Mouse (Mus musculus) regulatory T cell (primary cell): ENCODE measurements around the gene Snx8.
"Not testable (repeated sequence)": the region's sequence is repeated elsewhere in the genome, so short reads cannot be mapped to it uniquely, and the experiment has no call there.

Experiments
- in situ Hi-C: fragments of 300-600 bp; cut with MboI, MseI; formaldehyde crosslinking; loops from one replicate; pipeline ENCODE4 v1.15.1; 2025; ENCODE audit warnings: high pct_unique_total_duplicates

Gene Snx8

GRCm38 (mm10) chr5:140384462-140384861 is 4.6 kb downstream of the Snx8 start:
- in situ Hi-C loops = loop anchor here (10.0 kb wide), 1 partner anchor 1030 kb away; no protein-coding TSS in a partner anchor

- in situ Hi-C loops = loop anchor here (10.0 kb wide), 1 partner anchor 1031 kb away; no protein-coding TSS in a partner anchor
Measured at GRCm38 (mm10) chr5:140383559-140383958, 5.5 kb downstream of the Snx8 start.

DNA sequence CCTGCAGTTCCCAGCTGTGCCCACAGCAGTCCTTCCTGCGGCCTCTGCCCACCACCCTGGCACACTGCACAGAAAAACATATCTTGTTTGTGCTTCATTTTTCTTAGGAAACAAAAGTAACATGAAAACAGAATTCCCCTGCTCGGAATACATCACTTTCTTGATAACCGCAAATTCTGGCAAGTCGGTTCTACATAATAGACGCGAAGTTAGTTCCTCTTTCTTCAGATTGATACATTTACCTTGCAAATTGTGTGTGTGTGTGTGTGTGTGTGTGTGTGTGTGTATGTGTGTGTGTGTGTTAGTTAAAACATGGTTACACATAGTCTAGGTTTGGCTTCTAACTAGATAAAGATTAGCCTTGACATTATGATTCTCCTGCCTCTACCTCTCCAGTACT is 6.4 kb downstream of the Snx8 start:
- in situ Hi-C loops = loop anchor here (10.0 kb wide), 1 partner anchor 1032 kb away; no protein-coding TSS in a partner anchor

- in situ Hi-C loops = loop anchor here (10.0 kb wide), 1 partner anchor 1034 kb away; no protein-coding TSS in a partner anchor
Measured at GRCm38 (mm10) chr5:140381156-140381555, 7.9 kb downstream of the Snx8 start.

DNA sequence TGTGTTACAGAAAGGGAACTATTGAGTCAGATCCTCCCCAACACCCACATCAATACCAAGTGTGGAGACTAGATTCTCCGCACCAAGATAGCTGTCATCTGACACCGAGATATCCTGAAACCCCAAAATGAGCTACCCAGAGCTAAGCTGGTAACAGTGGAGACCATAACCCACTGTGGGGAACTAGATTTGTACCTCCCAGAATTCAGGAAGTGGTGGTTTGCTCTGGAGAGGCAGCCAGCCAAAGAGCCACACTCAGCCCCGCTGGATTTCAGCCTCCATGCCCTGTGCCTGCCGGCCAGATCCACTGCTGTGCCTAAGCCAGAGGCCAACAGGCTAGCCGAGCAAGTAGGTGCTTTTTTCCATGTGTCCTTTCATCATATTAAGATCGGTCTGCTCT is 9.8 kb downstream of the Snx8 start:
- in situ Hi-C loops = loop anchor here (10.0 kb wide), 1 partner anchor 1734 kb away; no protein-coding TSS in a partner anchor

GRCm38 (mm10) chr5:140378121-140378853 is 10.8 kb downstream of the Snx8 start:
- in situ Hi-C loops = loop anchor here (10.0 kb wide), 1 partner anchor 1733 kb away; no protein-coding TSS in a partner anchor

DNA sequence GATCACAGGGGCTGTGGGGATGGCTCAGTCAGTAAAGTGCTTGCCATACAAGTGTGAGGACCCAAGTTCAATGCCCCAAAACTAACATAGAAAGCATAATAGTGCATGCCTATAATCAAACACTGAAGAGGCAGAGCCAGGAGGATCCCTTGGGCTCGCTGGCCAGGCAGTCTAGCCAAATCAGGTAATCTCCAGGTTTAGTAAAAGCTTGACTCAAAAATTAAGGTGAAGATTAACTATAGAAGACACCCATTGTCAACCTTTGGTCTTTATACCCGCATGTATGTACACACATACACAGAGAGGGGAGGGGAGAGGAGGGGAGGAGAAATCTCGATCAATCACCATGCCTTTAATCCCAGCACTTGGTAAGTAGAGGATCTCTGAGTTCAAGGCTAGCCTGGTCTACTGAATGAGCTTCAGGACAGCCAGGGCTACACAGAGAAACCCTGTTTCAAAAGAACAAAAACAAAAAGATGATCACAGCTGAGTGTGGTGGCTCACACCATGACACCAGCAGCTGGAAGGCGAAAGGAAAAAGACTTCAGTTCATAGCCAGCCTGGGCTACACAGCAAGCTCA is 13.7 kb downstream of the Snx8 start:
- in situ Hi-C loops = loop anchor here (10.0 kb wide), 1 partner anchor 1731 kb away; no protein-coding TSS in a partner anchor

DNA sequence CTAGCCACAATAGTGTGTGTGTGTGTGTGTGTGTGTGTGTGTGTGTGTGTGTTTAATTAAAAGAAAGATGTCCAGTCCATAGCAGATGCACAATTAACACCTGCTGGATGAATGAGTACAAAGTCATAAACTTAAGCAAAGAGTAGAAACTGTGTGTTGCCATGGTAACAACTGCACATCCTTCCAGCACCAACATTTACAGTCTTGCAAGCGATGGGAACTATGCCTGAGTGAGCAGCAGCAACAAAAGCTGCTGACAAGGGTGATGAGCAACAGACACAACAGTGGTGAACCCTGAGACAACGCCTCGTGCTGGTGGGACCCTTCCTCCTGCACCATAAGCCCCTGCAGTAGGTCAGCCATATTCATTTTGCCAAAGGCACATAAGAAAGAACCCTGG is 14.8 kb downstream of the Snx8 start:
- in situ Hi-C loops = loop anchor here (10.0 kb wide), 1 partner anchor 1729 kb away; no protein-coding TSS in a partner anchor

GRCm38 (mm10) chr5:140373711-140374110 is 15.4 kb downstream of the Snx8 start:
- in situ Hi-C loops = loop anchor here (10.0 kb wide), 1 partner anchor 1729 kb away; no protein-coding TSS in a partner anchor

- in situ Hi-C loops = loop anchor here (10.0 kb wide), 1 partner anchor 1727 kb away; no protein-coding TSS in a partner anchor
Measured at GRCm38 (mm10) chr5:140371671-140372070, 17.4 kb downstream of the Snx8 start.

- in situ Hi-C loops = loop anchor here (10.0 kb wide), 1 partner anchor 1726 kb away; no protein-coding TSS in a partner anchor
Measured at GRCm38 (mm10) chr5:140370446-140371254, 18.4 kb downstream of the Snx8 start.

- in situ Hi-C loops = no loop called here
Measured at GRCm38 (mm10) chr5:140369466-140369865, 19.6 kb downstream of the Snx8 start.

DNA sequence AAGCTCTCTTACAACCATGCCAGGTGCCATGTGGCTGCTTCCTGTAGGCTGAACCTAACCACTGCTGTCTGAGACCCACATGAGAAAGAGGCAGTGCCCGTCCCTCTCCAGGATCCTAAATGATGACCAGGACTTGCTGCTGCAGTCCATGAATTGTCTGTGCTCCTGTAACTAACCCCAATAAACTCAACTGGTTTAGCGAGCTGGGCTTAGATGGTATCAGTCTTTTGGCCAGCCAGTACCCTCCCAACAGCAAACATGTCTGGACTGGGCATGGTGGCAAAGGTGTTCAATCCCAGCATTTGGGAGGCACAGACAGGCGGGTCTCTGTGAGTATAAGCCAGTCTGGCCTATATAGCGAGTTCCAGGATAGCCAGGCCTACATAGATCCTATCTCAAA is 20.1 kb downstream of the Snx8 start:
- in situ Hi-C loops = no loop called here

DNA sequence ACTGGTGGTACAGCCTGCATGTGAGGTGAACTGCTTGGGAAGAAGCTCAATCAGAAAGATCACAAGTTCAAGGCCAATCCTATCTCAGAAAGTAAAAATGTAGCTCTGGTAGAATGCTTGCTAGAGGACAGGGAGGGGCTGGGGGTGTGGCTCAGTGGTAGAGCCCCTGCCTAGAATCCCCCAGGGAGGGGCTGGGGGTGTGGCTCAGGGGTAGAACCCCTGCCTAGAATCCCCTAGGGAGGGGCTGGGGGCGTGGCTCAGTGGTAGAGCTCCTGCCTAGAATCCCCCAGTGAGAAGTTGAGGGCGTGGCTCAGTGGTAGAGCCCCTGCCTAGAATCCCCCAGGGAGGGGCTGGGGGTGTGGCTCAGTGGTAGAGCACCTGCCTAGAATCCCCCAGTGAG is 20.9 kb downstream of the Snx8 start:
- in situ Hi-C loops = not testable (repeated sequence)

- in situ Hi-C loops = no loop called here
Measured at GRCm38 (mm10) chr5:140364415-140364814, 24.6 kb downstream of the Snx8 start.

GRCm38 (mm10) chr5:140359930-140360674 is 29.0 kb downstream of the Snx8 start:
- in situ Hi-C loops = no loop called here

DNA sequence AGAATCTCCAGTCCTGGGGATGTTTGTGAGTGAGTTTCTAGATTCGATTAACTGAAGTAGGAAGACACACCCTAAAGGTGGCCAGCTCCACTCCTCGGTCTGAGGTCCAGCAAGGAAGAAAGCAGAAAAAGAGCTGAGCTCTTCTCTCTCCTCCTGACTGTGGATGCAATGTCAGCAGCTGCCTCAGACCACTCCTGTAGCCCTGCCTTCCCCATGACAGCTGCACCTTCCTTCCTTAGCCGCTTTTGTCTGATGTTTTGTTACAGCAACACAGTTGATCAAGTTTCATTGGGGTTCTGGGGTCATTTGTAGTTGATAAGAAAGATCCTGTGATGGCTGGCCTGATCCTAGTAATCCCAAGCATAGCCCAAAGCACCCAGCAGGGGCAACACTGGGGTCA is 31.6 kb downstream of the Snx8 start:
- in situ Hi-C loops = no loop called here

- in situ Hi-C loops = no loop called here
Measured at GRCm38 (mm10) chr5:140355934-140356333, 33.1 kb downstream of the Snx8 start.

DNA sequence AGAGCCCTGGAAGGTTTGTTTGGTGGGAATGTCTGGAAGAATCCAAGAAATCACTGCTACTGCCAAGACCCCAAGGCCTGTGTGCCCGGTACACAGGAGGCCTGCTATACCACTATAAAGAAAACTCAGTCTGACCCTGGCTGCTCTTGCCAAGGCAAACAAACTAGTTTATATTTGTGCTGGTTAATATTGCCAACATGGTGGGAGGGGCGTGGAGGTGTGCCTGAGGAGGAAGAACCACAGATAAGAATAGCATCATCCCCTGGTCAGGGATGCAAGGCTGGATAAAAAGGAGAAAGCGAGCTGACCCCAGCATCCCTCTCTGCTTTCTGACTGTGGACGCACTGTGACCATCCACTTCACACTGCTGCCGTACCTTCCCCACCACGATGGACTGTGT is 36.7 kb downstream of the Snx8 start:
- in situ Hi-C loops = no loop called here

DNA sequence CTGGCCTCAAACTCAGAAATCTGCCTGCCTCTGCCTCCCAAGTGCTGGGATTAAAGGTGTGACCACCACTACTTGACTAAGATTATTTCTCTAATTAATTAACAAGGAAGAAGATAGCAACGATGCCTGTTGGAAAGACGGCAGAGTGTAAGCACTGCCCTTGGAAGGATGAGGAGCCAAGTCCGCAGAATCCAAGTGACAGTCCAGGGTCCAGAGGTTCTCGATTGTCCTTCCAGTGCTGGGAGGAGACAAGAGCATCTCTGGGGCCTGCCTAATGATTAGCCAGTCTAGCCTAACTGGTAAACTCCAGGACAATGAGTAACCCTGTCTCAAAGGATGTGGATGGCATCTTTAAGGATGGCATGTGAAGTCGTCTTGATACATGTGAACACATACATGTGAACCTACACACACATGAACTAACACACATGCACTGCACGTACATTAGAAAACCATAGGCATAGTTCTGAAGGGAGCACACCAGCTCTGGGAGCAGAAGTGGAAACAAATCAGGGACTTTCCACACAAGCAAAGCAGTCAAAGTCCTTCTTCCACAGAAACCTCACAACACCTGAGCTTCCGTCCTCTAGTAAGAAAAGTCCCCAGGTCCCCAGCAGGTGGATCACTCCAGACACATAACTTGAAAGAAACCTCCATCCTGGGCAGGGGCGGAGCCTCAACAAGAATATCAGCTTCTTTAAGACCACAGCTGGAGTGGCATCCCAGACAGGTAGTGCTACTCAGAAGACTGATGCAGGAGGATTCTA is 38.1 kb downstream of the Snx8 start:
- in situ Hi-C loops = no loop called here
